Mouse (Mus musculus) liver, embryonic 14.5 days (tissue): ENCODE measurements at regions not wholly inside any gene's neighbourhood (a gene's known extent, or its start where the extent isn't known, plus 50 kb on each side); places are given as distances from the start of the nearest gene placed in this dataset.

Source experiments
- ATAC-seq: fragments of 200-750 bp; cut with Nextera tagmentation; 2 replicates; pipeline ENCODE4 v1.8.0; 2017; ENCODE audit warnings: moderate number of reproducible peaks, mild to moderate bottlenecking, moderate library complexity; ENCODE audit not compliant: insufficient read depth
- DNase-seq, 3 experiments: peaks; one replicate each; pipeline ENCODE4 v3.0.0-alpha.2; 2012 to 2013; ENCODE audit warnings: low read depth in 3 of 3, low spot score in 3 of 3
- H3K27ac ChIP-seq: fragments of 300-500 bp; sonication (generic); 2 replicates; pipeline ENCODE4 v1.5.1; 2014; ENCODE audit warnings: moderate library complexity, mild to moderate bottlenecking, control low read depth, inconsistent platforms
- H3K27me3 ChIP-seq: fragments of 300-500 bp; sonication (generic); 2 replicates; pipeline ENCODE4 v1.6.1; 2014; ENCODE audit warnings: mild to moderate bottlenecking, low read length, moderate library complexity; ENCODE audit not compliant: control insufficient read depth, insufficient read depth
- H3K36me3 ChIP-seq: fragments of 300-500 bp; sonication (generic); replicated peaks from 2 replicates; pipeline ENCODE4 v1.6.1; 2014; ENCODE audit warnings: low read depth; ENCODE audit not compliant: control insufficient read depth, insufficient read depth
- H3K4me1 ChIP-seq, 2 experiments: fragments of 200-500 bp in 1 of 2; fragments of 300-500 bp in 1 of 2; sonication (generic) in 1 of 2; replicated peaks; 2 replicates each; pipeline ENCODE4 v1.6.1; 2012 to 2014; ENCODE audit warnings: antibody characterized with exemption in 1 of 2, inconsistent platforms in 1 of 2, low read length in 1 of 2; ENCODE audit not compliant: control insufficient read depth in 2 of 2, insufficient read depth in 2 of 2
- H3K4me2 ChIP-seq: fragments of 300-500 bp; sonication (generic); 2 replicates; pipeline ENCODE4 v1.6.1; 2014; ENCODE audit warnings: low read depth, mild to moderate bottlenecking, control low read depth, moderate library complexity
- H3K4me3 ChIP-seq, 2 experiments: fragments of 200-500 bp in 1 of 2; fragments of 300-500 bp in 1 of 2; sonication (generic) in 1 of 2; 2 replicates each; pipeline ENCODE4 v1.5.1; 2012 to 2014; ENCODE audit warnings: low read depth in 2 of 2, low read length in 2 of 2, mild to moderate bottlenecking in 2 of 2, control low read depth in 1 of 2, inconsistent platforms in 1 of 2, moderate library complexity in 1 of 2; ENCODE audit not compliant: insufficient read depth in 1 of 2
- H3K9ac ChIP-seq: fragments of 300-500 bp; sonication (generic); replicated peaks from 2 replicates; pipeline ENCODE4 v1.6.1; 2014; ENCODE audit warnings: mild to moderate bottlenecking, control low read depth, moderate library complexity
- H3K9me3 ChIP-seq: fragments of 300-500 bp; sonication (generic); 2 replicates; pipeline ENCODE4 v1.6.1; 2016; ENCODE audit warnings: low read length, mixed read lengths; ENCODE audit not compliant: control insufficient read depth
- CTCF ChIP-seq: IDR thresholded peaks from 2 replicates; pipeline ENCODE4 v1.5.1; 2016; ENCODE audit warnings: antibody characterized with exemption, low read depth, control low read depth
- EP300 ChIP-seq: IDR thresholded peaks from 2 replicates; pipeline ENCODE4 v1.6.1; 2016; ENCODE audit warnings: antibody characterized with exemption, low read depth
- WGBS: fragments of 180-500 bp; shearing (Covaris S2); extraction: QIAGEN DNeasy Blood & Tissue Kit; methylation state at CpG from one replicate; pipeline ENCODE4 v1.1.7; 2014; ENCODE audit not compliant: insufficient replicate concordance; 5-methylcytosine and 5-hydroxymethylcytosine counted together

GRCm38 (mm10) chr5:64468307-64468706, 312.2 kb downstream of the Tbc1d1 start:
- Histone ChIP-seq H3K36me3 (no peaks in the 10 kb centered on the region), H3K9ac (no peak overlapping the region), H3K9me3 (no peaks in the 10 kb centered on the region), H3K4me3 (no peak overlapping the region), H3K4me1 (peaks cover 0 to 3% of the 10 kb centered on the region in 2 experiments; a peak in 2 of 4 replicates), H3K4me2 (no peak overlapping the region), H3K27me3 (no peaks in the 10 kb centered on the region), H3K27ac (no peak overlapping the region)
- 58% methylated on average over 7 of the region's 7 CpGs for WGBS
- no peak for TF ChIP-seq EP300
- TF ChIP-seq CTCF: no peak
- ATAC-seq: no peak
- no peak for DNase-seq

- Histone ChIP-seq H3K4me1 (peaks cover 0 to 3% of the 10 kb centered on the region in 2 experiments; a peak in 2 of 4 replicates), H3K36me3 (no peaks in the 10 kb centered on the region), H3K9ac (no peak overlapping the region), H3K4me2 (no peak overlapping the region), H3K4me3 (no peak overlapping the region), H3K27me3 (no peaks in the 10 kb centered on the region), H3K27ac (no peak overlapping the region), H3K9me3 (no peaks in the 10 kb centered on the region)
- TF ChIP-seq EP300 (no peak), CTCF (no peak)
- DNase-seq (no peak), ATAC-seq (no peak)
- WGBS: 24% methylated on average over 3 of the region's 3 CpGs
Observed at GRCm38 (mm10) chr5:64472008-64472407, 315.9 kb downstream of the Tbc1d1 start.

- no peak overlapping the region for H3K4me3 ChIP-seq
- 54% methylated on average over 10 of the region's 10 CpGs for WGBS
- H3K9me3 ChIP-seq: no peaks in the 10 kb centered on the region
- no peaks in the 10 kb centered on the region for H3K27me3 ChIP-seq
- TF ChIP-seq EP300 (no peak), CTCF (no peak)
- no peak overlapping the region for H3K4me2 ChIP-seq
- H3K27ac ChIP-seq: no peak overlapping the region
- H3K4me1 ChIP-seq: peaks cover 0 to 3% of the 10 kb centered on the region in 2 experiments; a peak in 2 of 4 replicates
- DNase-seq: no peak
- no peak for ATAC-seq
- H3K9ac ChIP-seq: no peak overlapping the region
- H3K36me3 ChIP-seq: no peaks in the 10 kb centered on the region
Observed at GRCm38 (mm10) chr5:64472415-64472814, 316.3 kb downstream of the Tbc1d1 start.

- DNase-seq (no peak), ATAC-seq (no peak)
- H3K9me3 ChIP-seq: no peaks in the 10 kb centered on the region
- no peak overlapping the region for H3K9ac ChIP-seq
- no peak overlapping the region for H3K27ac ChIP-seq
- H3K4me3 ChIP-seq: no peak overlapping the region
- no peak overlapping the region for H3K4me2 ChIP-seq
- 58% methylated on average over 1 of the region's 1 CpGs for WGBS
- no peaks in the 10 kb centered on the region for H3K36me3 ChIP-seq
- H3K4me1 ChIP-seq: peaks cover 0 to 3% of the 10 kb centered on the region in 2 experiments; a peak in 2 of 4 replicates
- no peaks in the 10 kb centered on the region for H3K27me3 ChIP-seq
- TF ChIP-seq EP300: no peak
- no peak for TF ChIP-seq CTCF
Observed at GRCm38 (mm10) chr5:64474868-64475267, 318.8 kb downstream of the Tbc1d1 start.

GRCm38 (mm10) chr5:64475736-64476519, 319.8 kb downstream of the Tbc1d1 start:
- H3K27me3 ChIP-seq: no peaks in the 10 kb centered on the region
- peaks cover 0 to 3% of the 10 kb centered on the region in 2 experiments; a peak in 2 of 4 replicates for H3K4me1 ChIP-seq
- DNase-seq (no peak), ATAC-seq (no peak)
- H3K36me3 ChIP-seq: no peaks in the 10 kb centered on the region
- H3K4me2 ChIP-seq: no peak overlapping the region
- H3K4me3 ChIP-seq: no peak overlapping the region
- TF ChIP-seq EP300 (no peak), CTCF (no peak)
- H3K9ac ChIP-seq: no peak overlapping the region
- no peak overlapping the region for H3K27ac ChIP-seq
- 57% methylated on average over 8 of the region's 8 CpGs for WGBS
- H3K9me3 ChIP-seq: no peaks in the 10 kb centered on the region
